Mouse (Mus musculus): ENCODE measurements around the gene Flt1. TPM values are rescaled to one million over a fixed set of nuclear protein-coding genes. Genes with fewer than 3 reads are reported as not detected.

Flt1 gene
- total and polyA plus RNA-seq, 3 experiments, result 0.03 to 0.08 TPM; not detected in 1

- Histone ChIP-seq H3K9me3 (replicated peaks; ENCODE audit: insufficient read depth, low read length) (no peaks in the 10 kb centered on the region; the same call in 1 of the 2 replicates), H3K27me3 (ENCODE audit: control insufficient read depth in 1 of 2, insufficient read depth in 2 of 2, low read length in 2 of 2) (no peaks in the 10 kb centered on the region)
- no peak for DNase-seq (ENCODE audit: low read depth, low spot score)
Measured at GRCm38 (mm10) chr5:147715391-147715790, 10.4 kb downstream of the Flt1 start.

GRCm38 (mm10) chr5:147708500-147708899 lies 17.3 kb downstream of the Flt1 start:
- Histone ChIP-seq H3K4me3 (ENCODE audit: control insufficient read depth in 1 of 2, insufficient read depth in 1 of 2, low read depth in 2 of 2, low read length in 2 of 2) (no peak overlapping the region), H3K27ac (ENCODE audit: control insufficient read depth, low read depth, low read length) (no peak overlapping the region), H3K4me1 (ENCODE audit: control insufficient read depth in 1 of 2, insufficient read depth in 2 of 2, low read length in 2 of 2) (no peaks in the 10 kb centered on the region), H3K9me3 (replicated peaks; ENCODE audit: insufficient read depth, low read length) (no peaks in the 10 kb centered on the region), H3K27me3 (ENCODE audit: control insufficient read depth in 1 of 2, insufficient read depth in 2 of 2, low read length in 2 of 2) (no peaks in the 10 kb centered on the region), H3K36me3 (ENCODE audit: control insufficient read depth in 1 of 2, insufficient read depth in 2 of 2, low read length in 2 of 2) (no peaks in the 10 kb centered on the region), H3K79me2 (ENCODE audit: control insufficient read depth, insufficient read depth, low read length, poor library complexity) (no peaks in the 10 kb centered on the region), H3K9ac (ENCODE audit: control insufficient read depth, low read depth, low read length, poor library complexity, severe bottlenecking) (no peak overlapping the region)
- TF ChIP-seq MEF2A (IDR thresholded peaks at IDR 0.05; ENCODE audit: extremely low read depth, insufficient replicate concordance, low read depth, low read length, poor library complexity, severe bottlenecking), result no peak
- TF ChIP-seq SIN3A (IDR thresholded peaks at IDR 0.05; ENCODE audit: low read length), result no peak
- TF ChIP-seq POLR2AphosphoS2 (IDR thresholded peaks at IDR 0.05; ENCODE audit: low read length), result no peak
- TF ChIP-seq CTCF (IDR thresholded peaks at IDR 0.05 in 2 of 3, conservative IDR thresholded peaks at IDR 0.05 in 1 of 3; ENCODE audit: control insufficient read depth in 1 of 3, insufficient read depth in 1 of 3, low read depth in 2 of 3, low read length in 3 of 3, poor library complexity in 1 of 3, severe bottlenecking in 1 of 3), result no peak
- TF ChIP-seq USF2 (IDR thresholded peaks at IDR 0.05; ENCODE audit: borderline replicate concordance in 1 of 2, insufficient read depth in 1 of 2, low read depth in 1 of 2, low read length in 2 of 2), result no peak
- TF ChIP-seq SMC3 (IDR thresholded peaks at IDR 0.05; ENCODE audit: low read depth, low read length), result no peak
- TF ChIP-seq MYC (IDR thresholded peaks at IDR 0.05; ENCODE audit: low read depth, low read length), result no peak
- TF ChIP-seq MYB (IDR thresholded peaks at IDR 0.05; ENCODE audit: low read depth, low read length), result no peak
- no peak for TF ChIP-seq KAT2A (conservative IDR thresholded peaks at IDR 0.05; ENCODE audit: low read depth, low read length)
- TF ChIP-seq TCF12 (IDR thresholded peaks at IDR 0.05; ENCODE audit: low read depth, low read length), result no peak
- no peak for TF ChIP-seq ZC3H11A (IDR thresholded peaks at IDR 0.05; ENCODE audit: low read depth, low read length)
- TF ChIP-seq POLR2A (IDR thresholded peaks at IDR 0.05; ENCODE audit: control insufficient read depth in 1 of 2, insufficient read depth in 1 of 2, low read depth in 1 of 2, low read length in 2 of 2, poor library complexity in 1 of 2), result no peak
- TF ChIP-seq USF1 (IDR thresholded peaks at IDR 0.05; ENCODE audit: low read depth, low read length), result no peak
- TF ChIP-seq UBTF (IDR thresholded peaks at IDR 0.05; ENCODE audit: borderline replicate concordance, insufficient read depth, low read depth, low read length), result no peak
- no peak for TF ChIP-seq HCFC1 (IDR thresholded peaks at IDR 0.05; ENCODE audit: low read depth, low read length)
- no peak for TF ChIP-seq ZKSCAN1 (IDR thresholded peaks at IDR 0.05; ENCODE audit: low read depth, low read length)
- TF ChIP-seq MAZ (IDR thresholded peaks at IDR 0.05; ENCODE audit: low read depth, low read length), result no peak
- no peak for TF ChIP-seq E2F4 (IDR thresholded peaks at IDR 0.05; ENCODE audit: borderline replicate concordance, low read depth, low read length)
- no peak for TF ChIP-seq ELF1 (IDR thresholded peaks at IDR 0.05; ENCODE audit: low read depth, low read length)
- no peak for DNase-seq (ENCODE audit: low read depth, low spot score)

More at GRCm38 (mm10) chr5:147715391-147715790, 10.4 kb downstream of the Flt1 start:
- no peak overlapping the region for H3K9ac ChIP-seq (ENCODE audit: control insufficient read depth, low read depth, low read length, poor library complexity, severe bottlenecking)
- no peak overlapping the region for H3K27ac ChIP-seq (ENCODE audit: control insufficient read depth, low read depth, low read length)
- no peaks in the 10 kb centered on the region for H3K79me2 ChIP-seq (ENCODE audit: control insufficient read depth, insufficient read depth, low read length, poor library complexity)
- no peak overlapping the region for H3K4me3 ChIP-seq (ENCODE audit: control insufficient read depth in 1 of 2, insufficient read depth in 1 of 2, low read depth in 2 of 2, low read length in 2 of 2)
- TF ChIP-seq ZNF384 (IDR thresholded peaks at IDR 0.05; ENCODE audit: low read depth, low read length) (no peak), CHD1 (IDR thresholded peaks at IDR 0.05; ENCODE audit: low read depth, low read length) (no peak), USF2 (IDR thresholded peaks at IDR 0.05; ENCODE audit: borderline replicate concordance in 1 of 2, insufficient read depth in 1 of 2, low read depth in 1 of 2, low read length in 2 of 2) (no peak), MAFK (IDR thresholded peaks at IDR 0.05; ENCODE audit: borderline replicate concordance, low read depth, low read length) (no peak), MAZ (IDR thresholded peaks at IDR 0.05; ENCODE audit: low read depth, low read length) (no peak), ETS1 (IDR thresholded peaks at IDR 0.05; ENCODE audit: low read depth, low read length) (no peak), UBTF (IDR thresholded peaks at IDR 0.05; ENCODE audit: borderline replicate concordance, insufficient read depth, low read depth, low read length) (no peak), RCOR1 (IDR thresholded peaks at IDR 0.05; ENCODE audit: low read depth, low read length) (no peak), SMC3 (IDR thresholded peaks at IDR 0.05; ENCODE audit: low read depth, low read length) (no peak), USF1 (IDR thresholded peaks at IDR 0.05; ENCODE audit: low read depth, low read length) (no peak), CHD2 (IDR thresholded peaks at IDR 0.05; ENCODE audit: low read length) (no peak), NELFE (IDR thresholded peaks at IDR 0.05; ENCODE audit: low read depth, low read length) (no peak), ZMIZ1 (IDR thresholded peaks at IDR 0.05; ENCODE audit: low read depth, low read length) (no peak), E2F4 (IDR thresholded peaks at IDR 0.05; ENCODE audit: borderline replicate concordance, low read depth, low read length) (no peak)
- H3K36me3 ChIP-seq (ENCODE audit: control insufficient read depth in 1 of 2, insufficient read depth in 2 of 2, low read length in 2 of 2), result no peaks in the 10 kb centered on the region
- H3K4me1 ChIP-seq (ENCODE audit: control insufficient read depth in 1 of 2, insufficient read depth in 2 of 2, low read length in 2 of 2), result no peaks in the 10 kb centered on the region

All from MEL (cell line).